Mouse (Mus musculus) midbrain, embryonic 11.5 days (tissue): ENCODE data around the gene Syce1l. TPM values are rescaled to one million over a fixed set of nuclear protein-coding genes. Genes with fewer than 3 reads are reported as not detected.
A peak's percentile ranks its signal among the peaks of the same experiment; 100 is the strongest.

Experiments
- ATAC-seq: fragments of 200-750 bp; cut with Nextera tagmentation; 2 replicates; pipeline ENCODE4 v1.8.0; 2017; ENCODE audit warnings: moderate TSS enrichment, moderate library complexity; ENCODE audit not compliant: low FRiP score
- DNase-seq: peaks from one replicate; pipeline ENCODE4 v3.0.0; 2015; ENCODE audit warnings: low spot score; ENCODE audit errors: missing footprints
- H3K27ac ChIP-seq: fragments of 300-500 bp; sonication (generic); 2 replicates; pipeline ENCODE4 v1.5.1; 2014; ENCODE audit warnings: low read depth, low read length
- H3K27me3 ChIP-seq: fragments of 300-500 bp; sonication (generic); 2 replicates; pipeline ENCODE4 v1.6.1; 2014; ENCODE audit warnings: mild to moderate bottlenecking, low read length, moderate library complexity, mixed read lengths; ENCODE audit not compliant: control insufficient read depth, insufficient read depth
- H3K36me3 ChIP-seq: fragments of 300-500 bp; sonication (generic); 2 replicates; pipeline ENCODE4 v1.6.1; 2014; ENCODE audit warnings: mild to moderate bottlenecking, low read length, moderate library complexity, mixed read lengths; ENCODE audit not compliant: control insufficient read depth, insufficient read depth
- H3K4me1 ChIP-seq: fragments of 300-500 bp; sonication (generic); 2 replicates; pipeline ENCODE4 v1.6.1; 2014; ENCODE audit warnings: low read length; ENCODE audit not compliant: control insufficient read depth, insufficient read depth
- H3K4me2 ChIP-seq: fragments of 300-500 bp; sonication (generic); 2 replicates; pipeline ENCODE4 v1.6.1; 2014; ENCODE audit warnings: mild to moderate bottlenecking, moderate library complexity
- H3K4me3 ChIP-seq: fragments of 300-500 bp; sonication (generic); 2 replicates; pipeline ENCODE4 v1.5.1; 2014; ENCODE audit warnings: low read depth, low read length
- H3K9ac ChIP-seq: fragments of 300-500 bp; sonication (generic); 2 replicates; pipeline ENCODE4 v1.6.1; 2014; ENCODE audit warnings: low read length
- H3K9me3 ChIP-seq: fragments of 300-500 bp; sonication (generic); 2 replicates; pipeline ENCODE4 v1.6.1; 2016; ENCODE audit warnings: low read length; ENCODE audit not compliant: control insufficient read depth
- WGBS: fragments of 180-500 bp; shearing (Covaris S2); extraction: QIAGEN DNeasy Blood & Tissue Kit; methylation state at CpG from one replicate; pipeline ENCODE4 v1.1.7; 2014; 5-methylcytosine and 5-hydroxymethylcytosine counted together
- polyA plus RNA-seq: library from polyadenylated mRNA; unstranded; fragments of >200 nt; fragmentation: Nextera tagmentation; extraction: Ambion mirVana; gene quantifications from 2 replicates; pipeline ENCODE4 v1.2.1, GENCODE M21; 2014

Syce1l gene
- polyA plus RNA-seq, 1 experiment from 2014 or later: not detected

DNA sequence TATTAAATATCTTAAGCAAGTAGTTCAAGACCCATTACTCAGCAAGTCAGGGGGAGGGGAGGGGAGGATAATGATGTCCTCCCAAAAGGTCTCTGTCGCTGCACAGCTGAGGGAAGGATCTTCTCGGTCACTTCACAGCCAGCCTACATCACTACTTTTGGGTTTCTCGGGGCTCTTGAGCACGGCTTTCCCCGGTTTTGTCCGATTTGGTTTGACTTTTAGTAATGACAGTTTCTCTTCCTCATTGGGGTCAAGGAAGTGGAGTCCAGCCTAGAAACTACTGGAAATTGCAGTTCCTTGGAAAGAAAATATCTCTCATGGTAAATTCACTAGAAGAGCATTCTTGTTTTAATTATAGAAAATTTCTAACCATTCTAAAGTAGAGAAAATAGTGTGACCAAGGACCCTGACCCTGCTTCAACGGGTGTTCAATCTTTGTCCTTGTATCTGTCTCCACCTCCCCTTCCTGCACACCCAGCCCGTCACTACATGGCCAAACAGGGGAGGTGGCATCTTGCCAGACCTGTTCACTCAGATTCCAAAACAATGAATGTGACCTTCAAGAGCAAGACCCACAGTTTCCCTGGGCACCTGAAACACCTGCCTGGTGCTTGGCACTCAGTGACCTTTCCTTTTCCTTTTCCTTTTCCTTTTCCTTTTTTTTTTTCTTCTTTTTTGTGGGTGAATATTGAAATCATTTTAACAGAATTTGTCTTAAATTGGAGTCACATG lies 632 bp downstream of the Syce1l start:
- Histone ChIP-seq H3K27me3 (no peaks in the 10 kb centered on the region), H3K4me2 (no peak overlapping the region), H3K27ac (no peak overlapping the region), H3K9ac (no peak overlapping the region), H3K9me3 (no peaks in the 10 kb centered on the region), H3K4me3 (no peak overlapping the region), H3K36me3 (peaks cover 4% of the 10 kb centered on the region; the same call in 1 of the 2 replicates), H3K4me1 (no peaks in the 10 kb centered on the region)
- WGBS: 89% methylated on average over 8 of the region's 8 CpGs
- DNase-seq: no peak
- ATAC-seq: no peak

DNA sequence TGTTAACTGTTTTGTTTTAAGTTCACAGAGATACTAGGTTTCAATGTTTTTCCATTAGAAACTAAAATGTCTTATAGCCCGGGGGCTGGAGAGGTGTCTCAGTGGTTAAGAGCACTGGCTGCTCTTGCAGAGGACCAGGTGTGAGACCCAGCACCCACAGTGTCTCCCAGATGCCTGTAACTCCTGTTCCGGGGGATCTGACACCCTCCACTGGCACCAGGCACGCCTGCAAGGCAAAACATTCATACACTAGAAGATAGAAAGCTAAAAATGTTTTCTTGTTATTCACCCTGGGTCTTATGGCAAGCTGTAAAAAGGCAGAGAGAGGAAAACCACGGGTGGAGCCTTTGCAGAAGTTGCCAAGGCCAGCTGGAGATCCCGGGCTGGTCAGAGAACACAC lies 2.2 kb downstream of the Syce1l start:
- DNase-seq: no peak
- Histone ChIP-seq H3K36me3 (no peaks in the 10 kb centered on the region; the same call in 1 of the 2 replicates), H3K27me3 (no peaks in the 10 kb centered on the region), H3K27ac (no peak overlapping the region), H3K9me3 (no peaks in the 10 kb centered on the region), H3K4me2 (no peak overlapping the region), H3K4me1 (no peaks in the 10 kb centered on the region), H3K9ac (no peak overlapping the region), H3K4me3 (no peak overlapping the region)
- WGBS: 81% methylated on average over 5 of the region's 5 CpGs
- no peak for ATAC-seq

DNA sequence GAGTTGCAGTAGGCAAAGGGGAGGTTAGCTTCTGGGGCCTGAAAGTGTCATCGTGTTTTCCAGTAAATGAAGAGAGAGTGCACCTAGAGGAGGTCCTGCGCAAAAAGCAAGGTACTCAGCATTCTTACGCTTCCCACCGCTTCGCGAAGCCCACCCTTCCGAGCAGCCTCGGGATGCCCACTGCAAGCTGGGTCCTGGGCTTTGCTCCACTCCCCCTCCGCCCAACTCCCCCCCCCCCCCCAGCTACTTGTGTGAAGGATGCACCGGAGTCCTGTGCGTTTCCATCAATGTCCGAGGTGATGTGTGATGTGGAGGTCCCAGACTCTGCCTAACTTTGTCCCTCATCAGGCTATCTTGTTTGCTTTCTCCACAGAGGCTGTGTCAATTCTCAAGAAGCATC lies 9.4 kb downstream of the Syce1l start:
- H3K36me3 ChIP-seq: no peaks in the 10 kb centered on the region
- WGBS: 84% methylated on average over 12 of the region's 12 CpGs
- DNase-seq: no peak

DNA sequence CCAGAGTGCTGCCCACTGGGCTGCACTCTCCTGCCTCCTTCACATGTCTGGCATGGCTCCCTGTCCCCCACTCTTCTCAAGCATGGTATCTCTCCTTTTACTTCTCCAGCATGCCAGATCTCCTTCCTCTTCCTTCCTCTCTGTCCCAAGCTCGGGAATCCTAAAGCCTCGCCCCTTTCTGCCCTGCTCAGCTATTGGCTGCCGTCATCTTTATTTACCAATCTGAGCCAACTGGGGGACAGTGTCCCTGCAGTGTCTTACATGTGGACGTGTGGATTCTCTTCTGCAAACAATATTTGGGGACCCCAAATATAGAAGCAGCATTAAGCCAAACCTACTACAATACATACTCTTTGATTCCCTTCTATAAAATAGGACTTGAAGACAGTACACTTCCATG lies 10.1 kb downstream of the Syce1l start:
- Histone ChIP-seq H3K4me3 (no peak overlapping the region), H3K27ac (no peak overlapping the region), H3K27me3 (no peaks in the 10 kb centered on the region), H3K9me3 (no peaks in the 10 kb centered on the region), H3K4me1 (no peaks in the 10 kb centered on the region), H3K9ac (no peak overlapping the region), H3K36me3 (no peaks in the 10 kb centered on the region), H3K4me2 (no peak overlapping the region)
- ATAC-seq (no peak), DNase-seq (no peak)
- 63% methylated on average over 4 of the region's 4 CpGs for WGBS

More for the DNA sequence above, 9.4 kb downstream of the Syce1l start:
- no peak for ATAC-seq
- H3K27ac ChIP-seq: no peak overlapping the region
- H3K27me3 ChIP-seq: no peaks in the 10 kb centered on the region
- no peak overlapping the region for H3K4me3 ChIP-seq
- no peak overlapping the region for H3K4me2 ChIP-seq
- no peak overlapping the region for H3K9ac ChIP-seq
- H3K4me1 ChIP-seq: no peaks in the 10 kb centered on the region
- no peaks in the 10 kb centered on the region for H3K9me3 ChIP-seq

DNA sequence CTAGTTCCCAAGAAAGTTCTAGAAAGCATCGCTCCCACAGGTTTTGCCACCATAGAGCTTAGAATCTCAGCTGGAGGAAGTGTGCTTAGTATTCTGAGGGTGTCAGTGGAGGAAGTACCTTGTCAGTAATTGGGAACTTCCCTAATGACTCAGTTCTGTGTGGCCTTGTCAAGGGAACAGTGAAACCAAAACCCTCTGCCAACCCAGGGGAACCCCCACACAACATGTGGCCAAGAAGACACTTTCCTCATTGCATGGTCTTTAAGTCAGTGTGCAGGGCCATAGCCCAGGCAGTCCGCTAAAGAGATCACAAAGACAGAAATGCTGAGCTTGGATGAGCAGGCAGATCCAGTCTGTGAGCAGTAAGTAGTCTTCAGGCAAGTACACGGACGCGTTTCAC lies 13.1 kb downstream of the Syce1l start:
- H3K36me3 ChIP-seq: no peaks in the 10 kb centered on the region
- 88% methylated on average over 5 of the region's 5 CpGs for WGBS
- no peak overlapping the region for H3K4me2 ChIP-seq
- DNase-seq (no peak), ATAC-seq (no peak)
- H3K9me3 ChIP-seq: no peaks in the 10 kb centered on the region
- no peak overlapping the region for H3K27ac ChIP-seq
- no peaks in the 10 kb centered on the region for H3K4me1 ChIP-seq
- H3K27me3 ChIP-seq: no peaks in the 10 kb centered on the region
- no peak overlapping the region for H3K9ac ChIP-seq
- H3K4me3 ChIP-seq: no peak overlapping the region

DNA sequence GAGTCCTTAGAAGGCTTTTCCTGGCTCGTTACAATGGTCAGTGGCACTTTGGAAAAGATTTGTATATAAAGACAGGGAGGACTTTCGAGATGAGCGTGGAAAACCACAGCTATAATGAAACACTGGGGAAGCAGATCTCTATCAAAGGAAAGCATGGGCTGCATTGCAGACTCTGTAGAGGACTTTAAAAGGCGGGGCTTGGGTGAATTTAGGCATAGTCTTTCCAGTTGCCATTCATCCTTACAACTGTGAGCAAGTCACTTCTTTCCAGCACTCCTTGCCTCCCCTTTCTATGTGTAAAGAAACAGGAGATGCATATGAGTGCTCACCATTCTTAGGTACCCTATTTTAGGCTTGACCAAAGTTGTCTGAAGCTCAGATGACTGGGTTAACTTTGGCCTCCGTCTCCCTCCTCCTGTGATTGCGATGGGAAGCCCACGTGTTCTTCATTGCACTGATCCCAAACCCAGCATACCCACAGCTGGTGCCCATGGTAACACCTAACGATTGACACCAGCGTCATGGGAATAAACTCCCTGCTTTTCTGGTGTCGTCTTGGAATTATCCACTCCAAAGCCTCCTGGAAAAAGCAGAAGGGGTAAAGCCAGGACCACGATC lies 13.8 kb downstream of the Syce1l start:
- H3K4me3 ChIP-seq: no peak overlapping the region
- ATAC-seq (no peak), DNase-seq (peak; percentile 78)
- WGBS: 85% methylated on average over 11 of the region's 11 CpGs
- H3K27ac ChIP-seq: no peak overlapping the region
- no peak overlapping the region for H3K4me2 ChIP-seq
- no peaks in the 10 kb centered on the region for H3K4me1 ChIP-seq
- H3K9me3 ChIP-seq: no peaks in the 10 kb centered on the region
- H3K36me3 ChIP-seq: no peaks in the 10 kb centered on the region
- H3K9ac ChIP-seq: no peak overlapping the region
- H3K27me3 ChIP-seq: no peaks in the 10 kb centered on the region

DNA sequence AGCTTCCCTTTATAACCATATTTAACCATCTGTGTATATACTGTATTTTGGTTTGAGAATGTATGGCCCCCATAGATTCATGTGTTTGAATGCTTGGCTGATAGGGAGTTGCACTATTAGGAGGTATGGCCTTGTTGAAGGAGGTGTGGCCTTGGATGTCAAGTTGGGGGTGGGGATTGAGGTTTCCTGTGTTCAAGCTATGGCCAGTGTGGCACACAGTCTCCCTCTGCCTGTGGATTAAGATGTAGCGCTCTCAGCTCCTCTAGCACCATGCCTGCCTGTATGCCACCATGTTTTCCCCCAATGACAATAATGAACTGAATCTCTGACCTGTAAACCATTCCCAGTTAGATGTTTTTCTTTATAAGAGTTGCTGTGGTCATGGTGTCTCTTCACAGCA lies 17.1 kb downstream of the Syce1l start:
- ATAC-seq: no peak
- Histone ChIP-seq H3K9ac (no peak overlapping the region), H3K9me3 (no peaks in the 10 kb centered on the region)

DNA sequence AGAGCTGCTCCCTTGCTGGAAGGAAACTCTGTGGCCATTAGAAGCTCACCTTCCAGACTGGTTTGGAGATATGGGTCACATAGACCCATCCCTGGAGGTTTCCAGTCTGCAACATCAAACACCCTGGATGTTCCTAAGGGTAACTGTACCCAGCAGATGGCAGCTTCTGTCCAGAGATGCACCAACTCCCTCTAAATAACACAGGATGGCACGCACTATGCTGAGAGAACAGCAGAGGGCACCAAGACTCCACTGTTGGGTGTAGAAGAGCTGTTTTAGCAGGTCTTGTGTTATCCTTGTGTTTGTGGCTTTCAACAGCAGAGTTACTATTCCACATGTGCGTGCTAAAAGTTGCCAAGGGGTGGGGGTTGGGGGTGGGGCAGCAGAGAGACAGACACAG lies 21.5 kb downstream of the Syce1l start:
- ATAC-seq (peak; percentile 90), DNase-seq (peak; percentile 98)
- Histone ChIP-seq H3K4me2 (no peak overlapping the region), H3K4me3 (no peak overlapping the region), H3K36me3 (no peaks in the 10 kb centered on the region), H3K4me1 (no peaks in the 10 kb centered on the region), H3K9me3 (no peaks in the 10 kb centered on the region), H3K9ac (no peak overlapping the region), H3K27me3 (no peaks in the 10 kb centered on the region), H3K27ac (no peak overlapping the region)
- WGBS: 18% methylated on average over 2 of the region's 2 CpGs

More for the DNA sequence above, 17.1 kb downstream of the Syce1l start:
- no peak overlapping the region for H3K27ac ChIP-seq
- no peak overlapping the region for H3K4me3 ChIP-seq
- no peak overlapping the region for H3K4me2 ChIP-seq
- 80% methylated on average over 1 of the region's 1 CpGs for WGBS
- DNase-seq: no peak
- H3K36me3 ChIP-seq: no peaks in the 10 kb centered on the region
- H3K27me3 ChIP-seq: no peaks in the 10 kb centered on the region
- no peaks in the 10 kb centered on the region for H3K4me1 ChIP-seq

DNA sequence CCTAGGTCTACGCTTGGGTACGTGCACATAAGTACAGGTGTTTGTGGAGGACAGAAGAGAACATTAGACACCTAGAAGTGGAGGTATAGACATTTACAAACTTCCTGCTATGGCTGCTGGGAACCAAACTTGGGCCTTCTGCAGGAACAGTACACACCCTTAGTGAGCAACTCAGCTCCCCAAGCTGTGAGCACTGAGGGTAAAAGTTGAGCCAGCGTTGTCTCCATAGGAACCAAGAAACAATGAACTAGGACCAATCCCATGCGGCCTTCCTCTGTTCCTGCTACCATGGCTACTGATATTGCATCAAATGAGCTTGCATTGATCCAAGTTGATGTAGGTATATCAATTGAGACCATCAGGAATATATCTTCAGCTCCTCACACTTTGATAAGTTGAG lies 22.0 kb downstream of the Syce1l start:
- Histone ChIP-seq H3K9ac (no peak overlapping the region), H3K27ac (no peak overlapping the region), H3K36me3 (no peaks in the 10 kb centered on the region), H3K9me3 (no peaks in the 10 kb centered on the region), H3K27me3 (no peaks in the 10 kb centered on the region), H3K4me1 (no peaks in the 10 kb centered on the region), H3K4me2 (no peak overlapping the region), H3K4me3 (no peak overlapping the region)
- ATAC-seq (peak; percentile 64), DNase-seq (no peak)
- WGBS: 54% methylated on average over 4 of the region's 4 CpGs
